In the genomic region with DNA sequence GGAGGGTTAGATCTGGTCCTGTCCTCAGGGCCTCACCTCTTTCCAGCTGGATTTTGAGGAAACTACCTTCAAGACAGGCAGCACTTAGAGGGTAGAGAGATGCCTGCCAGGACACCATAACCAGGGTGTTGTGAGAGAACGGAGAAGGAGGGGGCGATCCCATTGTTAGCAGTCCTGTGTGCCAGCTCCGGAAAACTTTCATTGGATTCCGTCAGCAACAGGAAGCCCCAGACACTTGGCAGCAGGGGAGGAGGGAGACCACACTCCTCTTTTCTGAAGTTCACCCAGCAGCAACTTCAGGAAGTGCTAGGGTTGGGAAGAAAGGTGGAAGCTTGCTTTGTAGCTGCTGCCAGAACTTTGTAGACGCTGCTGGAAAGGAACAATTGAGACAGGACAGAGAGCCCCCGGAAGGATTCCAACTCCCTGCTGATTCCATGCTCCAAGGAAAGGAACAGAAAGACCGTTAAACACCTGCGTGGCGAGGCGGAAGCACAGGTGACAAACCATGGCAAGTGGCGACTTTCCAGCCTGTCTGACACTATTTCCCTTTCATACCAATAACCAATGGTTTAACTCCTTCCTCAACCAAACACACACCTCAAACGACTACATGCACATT, we compare ENCODE assay signal across 8 mouse cellular contexts.
DNase-seq lines count a peak whose midpoint lies in the region; ATAC-seq and TF ChIP-seq lines count a peak whose summit lies in the region.

No protein-coding gene starts in this region.

- TF ChIP-seq POLR2A in brain, embryonic 14.5 days (IDR thresholded peaks at IDR 0.05; ENCODE audit: borderline replicate concordance, extremely low read depth, insufficient read depth, insufficient read length, poor library complexity, severe bottlenecking), result no peak

- no peak for ATAC-seq in heart, postnatal 0 days (ENCODE audit: insufficient read depth, low read depth)
- ATAC-seq in forebrain, embryonic 12.5 days (ENCODE audit: low FRiP score), result peak; percentile 61
- no peak for ATAC-seq in monocyte, adult 5-6 weeks (replicated peaks; ENCODE audit: insufficient number of reproducible peaks, low FRiP score, low TSS enrichment, poor library complexity, severe bottlenecking)

- H3K4me3 ChIP-seq in heart, postnatal 0 days (ENCODE audit: low read depth, low read length), result no peak overlapping the region
- H3K4me3 ChIP-seq in forebrain, embryonic 12.5 days (replicated peaks), result no peak overlapping the region

- intact Hi-C loops in heart, postnatal 14 days (cut with DNase I), result no loop called here

- no peak for TF ChIP-seq EP300 in heart, postnatal 0 days (IDR thresholded peaks at IDR 0.05; ENCODE audit: low read depth)

- WGBS in heart, postnatal 0 days, result 32% methylated on average over 12 of the region's 12 CpGs
- 14% methylated on average over 12 of the region's 12 CpGs for WGBS in forebrain, embryonic 12.5 days

- peaks cover 45% of the 10 kb centered on the region for H3K4me1 ChIP-seq in heart, postnatal 0 days (ENCODE audit: control insufficient read depth, insufficient read depth)
- peaks cover 18% of the 10 kb centered on the region for H3K4me1 ChIP-seq in forebrain, embryonic 12.5 days

- no peak for DNase-seq in heart, postnatal 0 days (ENCODE audit: low spot score)
- DNase-seq in heart, postnatal 14 days, result no peak
- peak; percentile 64 for DNase-seq in brain, embryonic 14.5 days (ENCODE audit: low read depth)
- peak; percentile 45 for DNase-seq in lung, postnatal 36 days
- no peak for DNase-seq in urinary bladder, adult 18-20 months (ENCODE audit: low spot score in 2 of 2)
- no peak for DNase-seq in spleen, postnatal 10 days (ENCODE audit: low spot score in 2 of 2)

- no peaks in the 10 kb centered on the region for H3K27me3 ChIP-seq in heart, postnatal 0 days (ENCODE audit: control insufficient read depth, insufficient read depth, low read length)
- H3K27me3 ChIP-seq in forebrain, embryonic 12.5 days, result no peaks in the 10 kb centered on the region

- no peaks in the 10 kb centered on the region for H3K9me3 ChIP-seq in heart, postnatal 0 days (replicated peaks; ENCODE audit: control insufficient read depth, low read length)
- no peaks in the 10 kb centered on the region for H3K9me3 ChIP-seq in forebrain, embryonic 12.5 days

- H3K9ac ChIP-seq in heart, postnatal 0 days (replicated peaks; ENCODE audit: low read depth, low read length), result no peak overlapping the region
- peak overlapping the region; percentile 40; the same call in 1 of the 2 replicates for H3K9ac ChIP-seq in forebrain, embryonic 12.5 days

- no peak for TF ChIP-seq CTCF in heart, postnatal 0 days (IDR thresholded peaks at IDR 0.05; ENCODE audit: low read depth)
- no peak for TF ChIP-seq CTCF in brain, embryonic 14.5 days (IDR thresholded peaks at IDR 0.05; ENCODE audit: borderline replicate concordance, extremely low read depth, insufficient read depth, insufficient read length)

- peak overlapping the region; percentile 19 for H3K4me2 ChIP-seq in heart, postnatal 0 days (ENCODE audit: low read depth, low read length)
- H3K4me2 ChIP-seq in forebrain, embryonic 12.5 days, result peak overlapping the region; percentile 33

- H3K36me3 ChIP-seq in heart, postnatal 0 days (replicated peaks; ENCODE audit: control insufficient read depth, insufficient read depth, low read length), result no peaks in the 10 kb centered on the region
- no peaks in the 10 kb centered on the region for H3K36me3 ChIP-seq in forebrain, embryonic 12.5 days (replicated peaks)

- peak overlapping the region; percentile 47 for H3K27ac ChIP-seq in heart, postnatal 0 days (ENCODE audit: low read depth)
- peak overlapping the region; percentile 61 for H3K27ac ChIP-seq in forebrain, embryonic 12.5 days

Comparison
In these comparisons a context has a peak if more than half of its experiments do, and no peak if none do; other contexts are left out.
1. DNase-seq: peak in brain, embryonic 14.5 days (single experiment) and lung, postnatal 36 days (single experiment); none in heart, postnatal 0 days (single experiment), heart, postnatal 14 days (0 of 2), urinary bladder, adult 18-20 months (0 of 2) and spleen, postnatal 10 days (0 of 2).